Mouse (Mus musculus): Measurements from ENCODE around the gene Ccer1. TPM values are rescaled to one million over a fixed set of nuclear protein-coding genes. Genes with fewer than 3 reads are reported as not detected.

The Ccer1 gene
- total RNA-seq (2023), result not detected

GRCm38 (mm10) chr10:97692913-97693312, at the start of gene Ccer1:
Ccer1 (plus strand) TSS chr10:97693059.

GRCm38 (mm10) chr10:97643768-97644167, 49.1 kb upstream of the Ccer1 start, which contains the start of gene Epyc:
Epyc (plus strand) TSS chr10:97644068.

GRCm38 (mm10) chr10:97726655-97727054, 33.8 kb downstream of the Ccer1 start, which contains the start of gene C030005K15Rik:
C030005K15Rik (minus strand) TSS chr10:97726755.

Other genes starting within 250 kb of the Ccer1 start
- 1 to 10 TPM; 2.5 to 4.5 TPM for gene Dcn, start 213.4 kb upstream of the Ccer1 start, total RNA-seq (2023)
- not detected for gene Lum, start 127.9 kb upstream of the Ccer1 start, total RNA-seq (2023)
- gene Kera, start 86.2 kb upstream of the Ccer1 start, total RNA-seq (2023), result not detected
- not detected for gene Epyc, start 49.0 kb upstream of the Ccer1 start, total RNA-seq (2023)
- not detected for gene C030005K15Rik, start 33.7 kb downstream of the Ccer1 start, total RNA-seq (2023)